Comparison of ENCODE assay signal across 16 mouse cellular contexts in genomic region chr15:27805654-27806053, GRCm38 (mm10).
A peak's percentile ranks its signal among the peaks of the same experiment; 100 is the strongest.
DNase-seq lines count a peak whose midpoint lies in the region; ATAC-seq and TF ChIP-seq lines count a peak whose summit lies in the region.
"Had no signal": no experiment of that assay in that cellular context is flagged by ENCODE, and none has a peak within 500 bp of the region (broad histone marks: within the 10 kb centered on the region; RNA-seq: fewer than 3 reads in every experiment).

No protein-coding gene starts in this region.

- DNase-seq in kidney, adult 2 months, result no peak
- DNase-seq in neural tube, embryonic 10.5 days (ENCODE audit: extremely low spot score, low spot score), result no peak
- no peak for DNase-seq in limb, embryonic 14.5 days (ENCODE audit: low spot score)
- no peak for DNase-seq in adrenal gland, postnatal 10 days
- DNase-seq: adrenal gland, postnatal 36 days; gastrocnemius, postnatal 10 days; kidney, postnatal 14 days had no signal

- TF ChIP-seq POLR2A in kidney, adult 2 months (IDR thresholded peaks at IDR 0.05; ENCODE audit: low read depth, low read length), result no peak
- no peak for TF ChIP-seq POLR2A in limb, embryonic 14.5 days (IDR thresholded peaks at IDR 0.05; ENCODE audit: borderline replicate concordance, extremely low read depth, insufficient read depth, insufficient read length)

- ATAC-seq in kidney, embryonic 16.5 days (ENCODE audit: low FRiP score, low TSS enrichment), result peak; percentile 25; the same call in 1 of the 2 replicates
- no peak for ATAC-seq in neural tube, embryonic 13.5 days (ENCODE audit: low read depth)
- ATAC-seq in limb, embryonic 14.5 days (ENCODE audit: low FRiP score, low read depth), result no peak; the same call in 1 of the 2 replicates
- no peak for ATAC-seq in CD4-positive, CD25-positive, alpha-beta regulatory T cell, adult 4 months
- ATAC-seq: midbrain, embryonic 13.5 days had no signal

- peak overlapping the region; percentile 61 for H3K27ac ChIP-seq in kidney, embryonic 16.5 days (ENCODE audit: low read length)
- no peak overlapping the region for H3K27ac ChIP-seq in kidney, adult 2 months (ENCODE audit: insufficient read depth, low read depth, low read length)
- H3K27ac ChIP-seq in neural tube, embryonic 13.5 days (replicated peaks), result peak overlapping the region; percentile 23; the same call in 1 of the 2 replicates
- peak overlapping the region; percentile 29; the same call in 1 of the 2 replicates for H3K27ac ChIP-seq in limb, embryonic 14.5 days (replicated peaks; ENCODE audit: low read depth, low read length)
- H3K27ac ChIP-seq: macrophage; midbrain, embryonic 13.5 days; neural tube, embryonic 12.5 days had no signal

- H3K4me2 ChIP-seq in kidney, embryonic 16.5 days (replicated peaks; ENCODE audit: low read depth, low read length), result no peak overlapping the region
- H3K4me2 ChIP-seq in neural tube, embryonic 13.5 days, result no peak overlapping the region
- no peak overlapping the region for H3K4me2 ChIP-seq in limb, embryonic 14.5 days (replicated peaks; ENCODE audit: low read depth, low read length, severe bottlenecking)
- H3K4me2 ChIP-seq: heart, embryonic 11.5 days; liver, embryonic 11.5 days; midbrain, embryonic 13.5 days; neural tube, embryonic 12.5 days had no signal

- no peaks in the 10 kb centered on the region for H3K9me3 ChIP-seq in kidney, embryonic 16.5 days (ENCODE audit: low read length)
- H3K9me3 ChIP-seq in neural tube, embryonic 13.5 days, result no peaks in the 10 kb centered on the region
- no peaks in the 10 kb centered on the region for H3K9me3 ChIP-seq in limb, embryonic 14.5 days (ENCODE audit: control insufficient read depth, low read length)
- H3K9me3 ChIP-seq: midbrain, embryonic 13.5 days; neural tube, embryonic 12.5 days had no signal

- peaks cover 43% of the 10 kb centered on the region for H3K4me1 ChIP-seq in kidney, embryonic 16.5 days (ENCODE audit: insufficient read depth, low read length)
- peaks cover 5% of the 10 kb centered on the region for H3K4me1 ChIP-seq in kidney, adult 2 months (ENCODE audit: control insufficient read depth, insufficient read depth, low read length)
- H3K4me1 ChIP-seq in neural tube, embryonic 13.5 days (replicated peaks), result peaks cover 63% of the 10 kb centered on the region
- peaks cover 67% of the 10 kb centered on the region for H3K4me1 ChIP-seq in limb, embryonic 14.5 days (ENCODE audit: control insufficient read depth, insufficient read depth, low read length)

- no peak for TF ChIP-seq CTCF in kidney, adult 2 months (conservative IDR thresholded peaks at IDR 0.05; ENCODE audit: insufficient read depth, insufficient read length, low read depth, low read length)

- H3K9ac ChIP-seq in kidney, embryonic 16.5 days (replicated peaks; ENCODE audit: low read length), result 0 out of 2 replicates have a peak overlapping the region, but pooled peaks have one; percentile 18
- no peak overlapping the region for H3K9ac ChIP-seq in neural tube, embryonic 13.5 days
- no peak overlapping the region for H3K9ac ChIP-seq in limb, embryonic 14.5 days (ENCODE audit: low read depth, low read length, severe bottlenecking)
- H3K9ac ChIP-seq: midbrain, embryonic 13.5 days; neural tube, embryonic 12.5 days had no signal

- peaks cover 29% of the 10 kb centered on the region for H3K36me3 ChIP-seq in kidney, embryonic 16.5 days (ENCODE audit: insufficient read depth, low read length)
- no peaks in the 10 kb centered on the region; the same call in 1 of the 2 replicates for H3K36me3 ChIP-seq in kidney, adult 2 months (ENCODE audit: control insufficient read depth, insufficient read depth, low read length)
- peaks cover 63% of the 10 kb centered on the region for H3K36me3 ChIP-seq in neural tube, embryonic 13.5 days
- peaks cover 44% of the 10 kb centered on the region for H3K36me3 ChIP-seq in limb, embryonic 14.5 days (ENCODE audit: control insufficient read depth, insufficient read depth, low read length)

- 43% methylated on average over 16 of the region's 16 CpGs for WGBS in kidney, embryonic 16.5 days
- WGBS in kidney, adult 2 months, result 63% methylated on average over 16 of the region's 16 CpGs
- 79% methylated on average over 16 of the region's 16 CpGs for WGBS in neural tube, embryonic 13.5 days
- 78% methylated on average over 16 of the region's 16 CpGs for WGBS in limb, embryonic 14.5 days

- H3K27me3 ChIP-seq in kidney, embryonic 16.5 days (ENCODE audit: insufficient read depth, low read length), result no peaks in the 10 kb centered on the region
- no peaks in the 10 kb centered on the region for H3K27me3 ChIP-seq in kidney, adult 2 months (replicated peaks; ENCODE audit: control insufficient read depth, insufficient read depth, low read length)
- no peaks in the 10 kb centered on the region for H3K27me3 ChIP-seq in neural tube, embryonic 13.5 days
- no peaks in the 10 kb centered on the region for H3K27me3 ChIP-seq in limb, embryonic 14.5 days (ENCODE audit: control insufficient read depth, insufficient read depth, low read length)
- H3K27me3 ChIP-seq: neural tube, embryonic 12.5 days had no signal

- H3K4me3 ChIP-seq in kidney, embryonic 16.5 days (ENCODE audit: low read length), result no peak overlapping the region
- no peak overlapping the region for H3K4me3 ChIP-seq in kidney, adult 2 months (ENCODE audit: insufficient read depth, low read depth, low read length)
- H3K4me3 ChIP-seq in neural tube, embryonic 13.5 days, result no peak overlapping the region
- H3K4me3 ChIP-seq in limb, embryonic 14.5 days (replicated peaks; ENCODE audit: low read length), result no peak overlapping the region
- H3K4me3 ChIP-seq: erythroblast, embryonic 14.5 days; midbrain, embryonic 13.5 days; neural tube, embryonic 12.5 days had no signal
